Mouse (Mus musculus) heart, adult 2 months (tissue): ENCODE measurements around the gene Aldh1a2. TPM values are rescaled to one million over a fixed set of nuclear protein-coding genes. Genes with fewer than 3 reads are reported as not detected.

Source experiments
- DNase-seq, 2 experiments: peaks; one replicate each; pipeline ENCODE4 v3.0.0; 2021
- H3K27ac ChIP-seq: fragments of 200-600 bp; 2 replicates; pipeline ENCODE4 v1.8.1; 2022
- H3K27me3 ChIP-seq: fragments of 200-500 bp; 2 replicates; pipeline ENCODE4 v1.6.1; 2012; ENCODE audit warnings: mild to moderate bottlenecking, low read length, inconsistent platforms, mixed read lengths; ENCODE audit not compliant: control insufficient read depth, insufficient read depth
- H3K36me3 ChIP-seq: fragments of 200-500 bp; 2 replicates; pipeline ENCODE4 v1.6.1; 2012; ENCODE audit warnings: low read length, inconsistent platforms; ENCODE audit not compliant: control insufficient read depth, insufficient read depth
- H3K4me1 ChIP-seq: fragments of 200-500 bp; 2 replicates; pipeline ENCODE4 v1.6.1; 2011; ENCODE audit warnings: low read length; ENCODE audit not compliant: control insufficient read depth, insufficient read depth
- H3K4me3 ChIP-seq: fragments of 200-600 bp; 2 replicates; pipeline ENCODE4 v1.8.1; 2022
- H3K79me2 ChIP-seq: fragments of 200-500 bp; replicated peaks from 2 replicates; pipeline ENCODE4 v1.6.1; 2012; ENCODE audit warnings: mild to moderate bottlenecking, inconsistent platforms, low read length, moderate library complexity, mixed read lengths; ENCODE audit not compliant: control insufficient read depth, insufficient read depth
- H3K9ac ChIP-seq: fragments of 200-500 bp; 2 replicates; pipeline ENCODE4 v1.6.1; 2012; ENCODE audit warnings: low read depth, mild to moderate bottlenecking, control low read depth, inconsistent platforms, low read length, mixed read lengths
- CTCF ChIP-seq: fragments of 200-600 bp; IDR thresholded peaks from 2 replicates; pipeline ENCODE4 v1.8.1; 2022; ENCODE audit warnings: antibody characterized with exemption, mild to moderate bottlenecking, moderate library complexity
- EP300 ChIP-seq: fragments of 200-500 bp; IDR thresholded peaks from 2 replicates; pipeline ENCODE4 v1.6.1; 2011; ENCODE audit warnings: low read depth, low read length, control low read depth; ENCODE audit not compliant: insufficient read depth
- POLR2A ChIP-seq: fragments of 200-500 bp; IDR thresholded peaks from 2 replicates; pipeline ENCODE4 v1.6.1; 2011; ENCODE audit warnings: mild to moderate bottlenecking, low read depth, low read length, control low read depth; ENCODE audit not compliant: insufficient read depth
- WGBS: fragments of 180-500 bp; shearing (Covaris S2); methylation state at CpG from one replicate; pipeline ENCODE4 v1.1.7; 2018; 5-methylcytosine and 5-hydroxymethylcytosine counted together
- intact Hi-C: fragments of 180-260 bp; cut with DNase I; formaldehyde crosslinking; loops from one replicate; pipeline ENCODE4 v1.15.1; 2025
- polyA plus RNA-seq: library from polyadenylated mRNA; depleted of rRNA; stranded (reverse); fragments of >200 nt; gene quantifications from 2 replicates; pipeline ENCODE4 v1.2.3, GENCODE M21; 2012
- total RNA-seq, 2 experiments: library from RNA; stranded (reverse); gene quantifications; 2 replicates each; pipeline ENCODE4 v1.2.3; 2021

Gene Aldh1a2
- total and polyA plus RNA-seq, 3 experiments = 5.1 to 9.3 (median 5.7) TPM

GRCm38 (mm10) chr9:71321871-71322270 lies 106.3 kb downstream of the Aldh1a2 start:
- no peak for TF ChIP-seq POLR2A
- no peak for TF ChIP-seq EP300
- TF ChIP-seq CTCF = no peak
- Histone ChIP-seq H3K9ac (no peak overlapping the region), H3K36me3 (no peaks in the 10 kb centered on the region; the same call in 1 of the 2 replicates), H3K27ac (no peak overlapping the region), H3K27me3 (no peaks in the 10 kb centered on the region), H3K4me1 (peaks cover 16% of the 10 kb centered on the region), H3K79me2 (no peaks in the 10 kb centered on the region), H3K4me3 (no peak overlapping the region)
- 69% methylated on average over 6 of the region's 6 CpGs for WGBS
- peak in 1 of 2 experiments; percentile 43 for DNase-seq
- intact Hi-C loops = no loop called here

GRCm38 (mm10) chr9:71323303-71323952 lies 107.8 kb downstream of the Aldh1a2 start:
- no peaks in the 10 kb centered on the region for H3K79me2 ChIP-seq
- no peak for DNase-seq
- TF ChIP-seq POLR2A = no peak
- TF ChIP-seq CTCF = no peak
- no peak for TF ChIP-seq EP300
- intact Hi-C loops = no loop called here
- H3K27ac ChIP-seq = no peak overlapping the region
- H3K36me3 ChIP-seq = no peaks in the 10 kb centered on the region
- peaks cover 6% of the 10 kb centered on the region for H3K4me1 ChIP-seq
- H3K27me3 ChIP-seq = no peaks in the 10 kb centered on the region
- no peak overlapping the region for H3K9ac ChIP-seq
- H3K4me3 ChIP-seq = no peak overlapping the region
- 67% methylated on average over 1 of the region's 1 CpGs for WGBS

GRCm38 (mm10) chr9:71324060-71324459 lies 108.5 kb downstream of the Aldh1a2 start:
- Histone ChIP-seq H3K79me2 (no peaks in the 10 kb centered on the region), H3K27ac (no peak overlapping the region), H3K4me1 (peaks cover 6% of the 10 kb centered on the region), H3K36me3 (no peaks in the 10 kb centered on the region), H3K4me3 (no peak overlapping the region), H3K9ac (no peak overlapping the region), H3K27me3 (no peaks in the 10 kb centered on the region)
- DNase-seq = peak in 1 of 2 experiments; percentile 29
- TF ChIP-seq EP300 = no peak
- TF ChIP-seq CTCF = no peak
- no peak for TF ChIP-seq POLR2A
- WGBS = 39% methylated on average over 5 of the region's 5 CpGs
- intact Hi-C loops = no loop called here

- no peak overlapping the region for H3K9ac ChIP-seq
- WGBS = 39% methylated on average over 4 of the region's 4 CpGs
- no peaks in the 10 kb centered on the region for H3K36me3 ChIP-seq
- H3K27me3 ChIP-seq = no peaks in the 10 kb centered on the region
- H3K4me1 ChIP-seq = peaks cover 5% of the 10 kb centered on the region
- intact Hi-C loops = no loop called here
- no peak for DNase-seq
- H3K27ac ChIP-seq = no peak overlapping the region
- H3K4me3 ChIP-seq = no peak overlapping the region
- TF ChIP-seq EP300 = no peak
- no peak for TF ChIP-seq CTCF
- TF ChIP-seq POLR2A = no peak
- H3K79me2 ChIP-seq = no peaks in the 10 kb centered on the region
Measured at GRCm38 (mm10) chr9:71326261-71326660, 110.7 kb downstream of the Aldh1a2 start.

- 80% methylated on average over 3 of the region's 3 CpGs for WGBS
- TF ChIP-seq EP300 = no peak
- no peak for TF ChIP-seq POLR2A
- no peak for TF ChIP-seq CTCF
- Histone ChIP-seq H3K79me2 (no peaks in the 10 kb centered on the region), H3K4me3 (no peak overlapping the region), H3K9ac (no peak overlapping the region), H3K4me1 (no peaks in the 10 kb centered on the region), H3K36me3 (no peaks in the 10 kb centered on the region), H3K27ac (no peak overlapping the region), H3K27me3 (no peaks in the 10 kb centered on the region)
- intact Hi-C loops = no loop called here
- DNase-seq = no peak
Measured at GRCm38 (mm10) chr9:71331661-71332060, 116.1 kb downstream of the Aldh1a2 start.

GRCm38 (mm10) chr9:71336674-71337073 lies 121.1 kb downstream of the Aldh1a2 start:
- TF ChIP-seq CTCF (no peak), EP300 (no peak), POLR2A (no peak)
- WGBS = 51% methylated on average over 4 of the region's 4 CpGs
- H3K27me3 ChIP-seq = no peaks in the 10 kb centered on the region

More at GRCm38 (mm10) chr9:71336674-71337073, 121.1 kb downstream of the Aldh1a2 start:
- Histone ChIP-seq H3K79me2 (no peaks in the 10 kb centered on the region), H3K9ac (no peak overlapping the region), H3K27ac (no peak overlapping the region), H3K4me3 (no peak overlapping the region), H3K36me3 (no peaks in the 10 kb centered on the region), H3K4me1 (peaks cover 1% of the 10 kb centered on the region; the same call in 1 of the 2 replicates)
- no peak for DNase-seq
- intact Hi-C loops = no loop called here
